Mouse (Mus musculus): ENCODE data around the gene Arhgef11. TPM values are rescaled to one million over a fixed set of nuclear protein-coding genes. Genes with fewer than 3 reads are reported as not detected.

Arhgef11 gene
- total RNA-seq, 2 experiments from 2014 or later = 2.1 to 5.3 TPM

- ATAC-seq (replicated peaks; ENCODE audit: low FRiP score, low TSS enrichment, poor library complexity, severe bottlenecking) = no peak
These were observed 136.5 kb downstream of the Arhgef11 start for GRCm38 (mm10) chr3:87753829-87754228.

GRCm38 (mm10) chr3:87755964-87756363, 138.6 kb downstream of the Arhgef11 start:
- ATAC-seq (replicated peaks; ENCODE audit: low FRiP score, low TSS enrichment, poor library complexity, severe bottlenecking) = peak; percentile 89

- ATAC-seq (replicated peaks; ENCODE audit: low FRiP score, low TSS enrichment, poor library complexity, severe bottlenecking) = no peak
These were observed 139.1 kb downstream of the Arhgef11 start for GRCm38 (mm10) chr3:87756488-87756887.

GRCm38 (mm10) chr3:87758641-87759040, 141.3 kb downstream of the Arhgef11 start:
- no peak for ATAC-seq (replicated peaks; ENCODE audit: low FRiP score, low TSS enrichment, poor library complexity, severe bottlenecking)

- no peak for ATAC-seq (replicated peaks; ENCODE audit: low FRiP score, low TSS enrichment, poor library complexity, severe bottlenecking)
These were observed 144.3 kb downstream of the Arhgef11 start for GRCm38 (mm10) chr3:87761408-87762375.

- no peak for ATAC-seq (replicated peaks; ENCODE audit: low FRiP score, low TSS enrichment, poor library complexity, severe bottlenecking)
These were observed 145.8 kb downstream of the Arhgef11 start for GRCm38 (mm10) chr3:87763202-87763601.

- no peak for ATAC-seq (replicated peaks; ENCODE audit: low FRiP score, low TSS enrichment, poor library complexity, severe bottlenecking)
These were observed 146.4 kb downstream of the Arhgef11 start for GRCm38 (mm10) chr3:87763683-87764289.

GRCm38 (mm10) chr3:87764506-87764905, 147.1 kb downstream of the Arhgef11 start:
- no peak for ATAC-seq (replicated peaks; ENCODE audit: low FRiP score, low TSS enrichment, poor library complexity, severe bottlenecking)

GRCm38 (mm10) chr3:87765091-87765490, 147.7 kb downstream of the Arhgef11 start:
- 0 out of 2 replicates have a peak, but pooled peaks have one; percentile 11 for ATAC-seq (replicated peaks; ENCODE audit: low FRiP score, low TSS enrichment, poor library complexity, severe bottlenecking)

- ATAC-seq (replicated peaks; ENCODE audit: low FRiP score, low TSS enrichment, poor library complexity, severe bottlenecking) = no peak
These were observed 148.4 kb downstream of the Arhgef11 start for GRCm38 (mm10) chr3:87765631-87766283.

GRCm38 (mm10) chr3:87766284-87766667, 148.9 kb downstream of the Arhgef11 start:
- no peak for ATAC-seq (replicated peaks; ENCODE audit: low FRiP score, low TSS enrichment, poor library complexity, severe bottlenecking)

- ATAC-seq (replicated peaks; ENCODE audit: low FRiP score, low TSS enrichment, poor library complexity, severe bottlenecking) = no peak
These were observed 150.4 kb downstream of the Arhgef11 start for GRCm38 (mm10) chr3:87767764-87768163.

GRCm38 (mm10) chr3:87768431-87768830, 151.1 kb downstream of the Arhgef11 start:
- no peak for ATAC-seq (replicated peaks; ENCODE audit: low FRiP score, low TSS enrichment, poor library complexity, severe bottlenecking)

GRCm38 (mm10) chr3:87768844-87769243, 151.5 kb downstream of the Arhgef11 start:
- ATAC-seq (replicated peaks; ENCODE audit: low FRiP score, low TSS enrichment, poor library complexity, severe bottlenecking) = peak; percentile 61

- ATAC-seq (replicated peaks; ENCODE audit: low FRiP score, low TSS enrichment, poor library complexity, severe bottlenecking) = no peak
These were observed 152.1 kb downstream of the Arhgef11 start for GRCm38 (mm10) chr3:87769506-87769905.

- 0 out of 2 replicates have a peak, but pooled peaks have one; percentile 41 for ATAC-seq (replicated peaks; ENCODE audit: low FRiP score, low TSS enrichment, poor library complexity, severe bottlenecking)
These were observed 152.9 kb downstream of the Arhgef11 start for GRCm38 (mm10) chr3:87770280-87770679.

- no peak for ATAC-seq (replicated peaks; ENCODE audit: low FRiP score, low TSS enrichment, poor library complexity, severe bottlenecking)
These were observed 153.7 kb downstream of the Arhgef11 start for GRCm38 (mm10) chr3:87771088-87771487.

GRCm38 (mm10) chr3:87778283-87778682, 160.9 kb downstream of the Arhgef11 start:
- no peak for ATAC-seq (replicated peaks; ENCODE audit: low FRiP score, low TSS enrichment, poor library complexity, severe bottlenecking)

GRCm38 (mm10) chr3:87779086-87779485, 161.7 kb downstream of the Arhgef11 start:
- ATAC-seq (replicated peaks; ENCODE audit: low FRiP score, low TSS enrichment, poor library complexity, severe bottlenecking) = no peak
